Mouse (Mus musculus): Measurements from ENCODE around the gene Igfn1.

DNA sequence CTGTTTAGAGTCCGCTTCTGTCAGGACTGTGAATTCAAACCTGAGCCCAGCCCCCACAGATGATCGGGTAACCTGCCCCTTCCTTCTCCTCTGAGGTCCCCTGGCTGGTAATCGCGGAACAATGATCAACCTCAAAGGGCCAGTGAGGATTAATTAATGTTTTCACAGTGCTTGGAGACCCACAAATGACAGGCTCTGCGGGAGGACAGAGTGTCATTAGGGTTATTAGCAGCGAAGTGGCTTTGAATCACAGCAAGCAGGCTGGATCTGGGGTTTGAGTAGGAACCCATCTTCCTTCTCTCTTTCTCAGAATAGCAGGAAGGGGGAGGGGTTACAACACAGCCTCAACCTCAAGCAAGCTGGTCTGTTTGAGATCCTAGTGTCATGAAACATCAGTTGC lies 96.8 kb downstream of the Igfn1 start:
- no peak for TF ChIP-seq CTCF (conservative IDR thresholded peaks at IDR 0.05; ENCODE audit: low read length)
- TF ChIP-seq POU5F1 (IDR thresholded peaks at IDR 0.05; ENCODE audit: borderline replicate concordance, low read length), result no peak
- TF ChIP-seq NANOG (IDR thresholded peaks at IDR 0.05; ENCODE audit: borderline replicate concordance, low read length), result no peak
